In genomic region chr15:82177743-82178290, GRCm38 (mm10) we compare ENCODE assay signal across 16 mouse cellular contexts. TPM values are rescaled to one million over a fixed set of nuclear protein-coding genes. Genes with fewer than 3 reads are reported as not detected.
"Had no signal": no experiment of that assay in that cellular context is flagged by ENCODE, and none has a peak within 500 bp of the region (broad histone marks: within the 10 kb centered on the region; RNA-seq: fewer than 3 reads in every experiment).

No protein-coding gene starts in this region.

- H3K27me3 ChIP-seq: liver, embryonic 13.5 days; neural tube, embryonic 12.5 days had no signal

- H3K4me1 ChIP-seq: neural tube, embryonic 12.5 days had no signal

- H3K4me2 ChIP-seq: liver, embryonic 13.5 days; midbrain, embryonic 11.5 days; neural tube, embryonic 12.5 days had no signal

- H3K27ac ChIP-seq: liver, embryonic 13.5 days; neural tube, embryonic 12.5 days had no signal

- H3K9ac ChIP-seq: liver, embryonic 13.5 days; neural tube, embryonic 12.5 days had no signal

- H3K4me3 ChIP-seq: liver, embryonic 13.5 days; neural tube, embryonic 12.5 days had no signal

- DNase-seq: kidney, adult 9 months; kidney, postnatal 14 days; kidney, postnatal 4 days; liver, embryonic 13.5 days; lung, adult 2 months; lung, postnatal 14 days; lung, postnatal 4 days; midbrain, embryonic 14.5 days; thymus, adult 18-20 months; thymus, postnatal 36 days had no signal

RNA-seq across cellular contexts. Expression of gene Shisa8, which starts 34.8 kb away (rescaled TPM):
- total RNA-seq: megakaryocyte-erythroid progenitor cell, adult 5-6 weeks had no signal
- polyA plus RNA-seq: stomach, embryonic 16.5 days had no signal

RNA-seq across cellular contexts. Expression of gene Tnfrsf13c, which starts 46.4 kb away (rescaled TPM):
- polyA plus RNA-seq: limb, embryonic 11.5 days; lung, embryonic 16.5 days; midbrain, embryonic 14.5 days had no signal
